Mouse (Mus musculus): ENCODE data around the gene Gnai2. TPM values are rescaled to one million over a fixed set of nuclear protein-coding genes. Genes with fewer than 3 reads are reported as not detected.
"Not testable (repeated sequence)": the region's sequence is repeated elsewhere in the genome, so short reads cannot be mapped to it uniquely, and the experiment has no call there.

The Gnai2 gene
- 217 and 233 TPM in 2 replicates for polyA plus RNA-seq (2014; fragmentation: Nextera tagmentation; extraction: Ambion mirVana)

GRCm38 (mm10) chr9:107635279-107636028 is at the start of gene Gnai2:
Gene Gnai2, minus strand, starts transcription at chr9:107635367.
- H3K4me2 ChIP-seq = peak within 1 kb of the TSS; percentile 97
- peak within 1 kb of the TSS; percentile 96 for H3K9ac ChIP-seq (ENCODE audit: low read depth, low read length)
- DNase-seq (ENCODE audit: low spot score) = peak; percentile 95
- H3K9me3 ChIP-seq (ENCODE audit: control insufficient read depth, low read length) = no peaks in the 10 kb centered on the region
- peaks cover 2% of the 10 kb centered on the region; the same call in 1 of the 2 replicates for H3K36me3 ChIP-seq (ENCODE audit: control insufficient read depth, insufficient read depth, low read length)
- H3K4me1 ChIP-seq (replicated peaks; ENCODE audit: control insufficient read depth, insufficient read depth, low read length) = peaks cover 32% of the 10 kb centered on the region
- 2% methylated on average over 38 of the region's 38 CpGs for WGBS
- ATAC-seq (replicated peaks; ENCODE audit: low FRiP score) = peak; percentile 96
- no peaks in the 10 kb centered on the region for H3K27me3 ChIP-seq (replicated peaks; ENCODE audit: control insufficient read depth, insufficient read depth, low read length)
- peak within 1 kb of the TSS; percentile 90 for H3K27ac ChIP-seq (ENCODE audit: low read depth, low read length)
- peak within 1 kb of the TSS; percentile 89 for H3K4me3 ChIP-seq (ENCODE audit: low read depth, low read length)

GRCm38 (mm10) chr9:107682405-107682804 is 47.2 kb upstream of the Gnai2 start:
- Histone ChIP-seq H3K4me2 (no peak overlapping the region), H3K4me1 (replicated peaks; ENCODE audit: control insufficient read depth, insufficient read depth, low read length) (no peaks in the 10 kb centered on the region), H3K4me3 (ENCODE audit: low read depth, low read length) (no peak overlapping the region), H3K27ac (ENCODE audit: low read depth, low read length) (no peak overlapping the region), H3K9ac (ENCODE audit: low read depth, low read length) (no peak overlapping the region), H3K27me3 (replicated peaks; ENCODE audit: control insufficient read depth, insufficient read depth, low read length) (peaks cover 17% of the 10 kb centered on the region), H3K9me3 (ENCODE audit: control insufficient read depth, low read length) (no peaks in the 10 kb centered on the region), H3K36me3 (ENCODE audit: control insufficient read depth, insufficient read depth, low read length) (peaks cover 9% of the 10 kb centered on the region)
- ATAC-seq (replicated peaks; ENCODE audit: low FRiP score) (no peak), DNase-seq (ENCODE audit: low spot score) (no peak)
- WGBS = 87% methylated on average over 20 of the region's 20 CpGs

GRCm38 (mm10) chr9:107679501-107679900 is 44.3 kb upstream of the Gnai2 start, which contains the start of gene Gnat1:
Gene Gnat1, minus strand, starts transcription at chr9:107679712.
- Histone ChIP-seq H3K4me1 (replicated peaks; ENCODE audit: control insufficient read depth, insufficient read depth, low read length) (peaks cover 6% of the 10 kb centered on the region), H3K27ac (ENCODE audit: low read depth, low read length) (no peak within 1 kb of the TSS), H3K9me3 (ENCODE audit: control insufficient read depth, low read length) (no peaks in the 10 kb centered on the region), H3K9ac (ENCODE audit: low read depth, low read length) (no peak within 1 kb of the TSS), H3K36me3 (ENCODE audit: control insufficient read depth, insufficient read depth, low read length) (peaks cover 7% of the 10 kb centered on the region; the same call in 1 of the 2 replicates), H3K27me3 (replicated peaks; ENCODE audit: control insufficient read depth, insufficient read depth, low read length) (peaks cover 42% of the 10 kb centered on the region), H3K4me3 (ENCODE audit: low read depth, low read length) (no peak within 1 kb of the TSS), H3K4me2 (no peak within 1 kb of the TSS)
- 47% methylated on average over 5 of the region's 5 CpGs for WGBS
- no peak for ATAC-seq (replicated peaks; ENCODE audit: low FRiP score)
- DNase-seq (ENCODE audit: low spot score) = no peak

GRCm38 (mm10) chr9:107678861-107679260 is 43.7 kb upstream of the Gnai2 start:
- no peak for ATAC-seq (replicated peaks; ENCODE audit: low FRiP score)
- Histone ChIP-seq H3K4me1 (replicated peaks; ENCODE audit: control insufficient read depth, insufficient read depth, low read length) (peaks cover 6% of the 10 kb centered on the region), H3K9ac (ENCODE audit: low read depth, low read length) (no peak overlapping the region), H3K4me3 (ENCODE audit: low read depth, low read length) (no peak overlapping the region), H3K4me2 (no peak overlapping the region), H3K27me3 (replicated peaks; ENCODE audit: control insufficient read depth, insufficient read depth, low read length) (peaks cover 44% of the 10 kb centered on the region), H3K36me3 (ENCODE audit: control insufficient read depth, insufficient read depth, low read length) (peaks cover 7% of the 10 kb centered on the region; the same call in 1 of the 2 replicates), H3K9me3 (ENCODE audit: control insufficient read depth, low read length) (no peaks in the 10 kb centered on the region), H3K27ac (ENCODE audit: low read depth, low read length) (no peak overlapping the region)
- 74% methylated on average over 2 of the region's 2 CpGs for WGBS
- no peak for DNase-seq (ENCODE audit: low spot score)

- not testable (repeated sequence) for H3K27ac ChIP-seq (ENCODE audit: low read depth, low read length); H3K4me1 ChIP-seq (replicated peaks; ENCODE audit: control insufficient read depth, insufficient read depth, low read length); H3K9me3 ChIP-seq (ENCODE audit: control insufficient read depth, low read length); H3K4me2 ChIP-seq; H3K9ac ChIP-seq (ENCODE audit: low read depth, low read length); H3K36me3 ChIP-seq (ENCODE audit: control insufficient read depth, insufficient read depth, low read length); ATAC-seq (replicated peaks; ENCODE audit: low FRiP score); DNase-seq (ENCODE audit: low spot score)
- 0 out of 2 replicates have a peak overlapping the region, but pooled peaks have one; percentile 7 for H3K4me3 ChIP-seq (ENCODE audit: low read depth, low read length)
- WGBS = 37% methylated on average over 14 of the region's 14 CpGs
- H3K27me3 ChIP-seq (replicated peaks; ENCODE audit: control insufficient read depth, insufficient read depth, low read length) = peaks cover 46% of the 10 kb centered on the region
Measured at GRCm38 (mm10) chr9:107677819-107678526, 42.8 kb upstream of the Gnai2 start.

DNA sequence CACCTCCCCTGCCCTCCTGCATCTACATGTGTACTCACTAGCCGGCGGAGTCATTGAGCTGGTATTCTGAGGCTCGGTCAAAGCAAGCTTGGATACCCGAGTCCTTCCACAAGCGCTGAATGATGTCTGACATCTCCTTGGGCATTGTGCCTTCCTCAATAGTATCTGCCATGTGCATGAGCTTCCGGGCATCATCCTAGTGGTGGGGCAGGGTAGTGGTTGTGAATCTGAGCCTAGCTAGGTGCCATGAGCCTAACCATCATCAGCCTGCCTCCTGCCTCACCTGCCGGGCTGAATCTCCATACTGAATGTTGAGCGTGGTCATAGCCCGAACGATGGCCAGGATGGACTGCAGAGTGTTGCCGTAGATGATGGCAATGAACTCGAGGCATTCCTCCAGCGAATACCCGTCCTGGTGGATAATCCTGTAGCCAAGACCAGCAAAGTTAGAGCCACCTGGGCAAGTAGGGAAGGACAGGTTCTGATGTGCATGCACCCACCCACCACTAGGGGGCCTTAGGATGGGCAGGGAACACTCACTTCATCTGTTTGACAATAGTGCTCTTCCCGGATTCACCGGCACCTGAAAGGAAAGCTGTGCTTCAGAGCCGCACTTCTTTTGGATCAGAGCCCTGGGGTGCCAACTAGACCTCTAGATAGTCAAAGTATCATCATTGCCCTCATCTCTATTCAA is 42.1 kb upstream of the Gnai2 start:
- Histone ChIP-seq H3K4me1 (replicated peaks; ENCODE audit: control insufficient read depth, insufficient read depth, low read length) (peaks cover 6% of the 10 kb centered on the region), H3K4me2 (no peak overlapping the region), H3K27me3 (replicated peaks; ENCODE audit: control insufficient read depth, insufficient read depth, low read length) (peaks cover 46% of the 10 kb centered on the region), H3K4me3 (ENCODE audit: low read depth, low read length) (0 out of 2 replicates have a peak overlapping the region, but pooled peaks have one; percentile 7), H3K9ac (ENCODE audit: low read depth, low read length) (no peak overlapping the region), H3K9me3 (ENCODE audit: control insufficient read depth, low read length) (no peaks in the 10 kb centered on the region), H3K36me3 (ENCODE audit: control insufficient read depth, insufficient read depth, low read length) (no peaks in the 10 kb centered on the region; the same call in 1 of the 2 replicates), H3K27ac (ENCODE audit: low read depth, low read length) (no peak overlapping the region)
- ATAC-seq (replicated peaks; ENCODE audit: low FRiP score) (no peak), DNase-seq (ENCODE audit: low spot score) (peak; percentile 60)
- WGBS = 16% methylated on average over 17 of the region's 17 CpGs

- Histone ChIP-seq H3K4me1 (replicated peaks; ENCODE audit: control insufficient read depth, insufficient read depth, low read length) (peaks cover 6% of the 10 kb centered on the region), H3K9me3 (ENCODE audit: control insufficient read depth, low read length) (no peaks in the 10 kb centered on the region), H3K27ac (ENCODE audit: low read depth, low read length) (no peak overlapping the region), H3K4me2 (peak overlapping the region; percentile 67), H3K36me3 (ENCODE audit: control insufficient read depth, insufficient read depth, low read length) (no peaks in the 10 kb centered on the region), H3K4me3 (ENCODE audit: low read depth, low read length) (peak overlapping the region; percentile 37), H3K9ac (ENCODE audit: low read depth, low read length) (no peak overlapping the region), H3K27me3 (replicated peaks; ENCODE audit: control insufficient read depth, insufficient read depth, low read length) (peaks cover 46% of the 10 kb centered on the region)
- ATAC-seq (replicated peaks; ENCODE audit: low FRiP score) (0 out of 2 replicates have a peak, but pooled peaks have one; percentile 14), DNase-seq (ENCODE audit: low spot score) (no peak)
- WGBS = 2% methylated on average over 24 of the region's 25 CpGs
Measured at GRCm38 (mm10) chr9:107676302-107676701, 41.1 kb upstream of the Gnai2 start.

- ATAC-seq (replicated peaks; ENCODE audit: low FRiP score) = peak; percentile 63
- no peak overlapping the region for H3K27ac ChIP-seq (ENCODE audit: low read depth, low read length)
Measured at GRCm38 (mm10) chr9:107675671-107676301, 40.6 kb upstream of the Gnai2 start.

More at GRCm38 (mm10) chr9:107675671-107676301, 40.6 kb upstream of the Gnai2 start:
- H3K4me3 ChIP-seq (ENCODE audit: low read depth, low read length) = peak overlapping the region; percentile 37
- peak; percentile 81 for DNase-seq (ENCODE audit: low spot score)
- H3K9me3 ChIP-seq (ENCODE audit: control insufficient read depth, low read length) = no peaks in the 10 kb centered on the region
- WGBS = under 1% methylated on average over 39 of the region's 39 CpGs
- H3K27me3 ChIP-seq (replicated peaks; ENCODE audit: control insufficient read depth, insufficient read depth, low read length) = peaks cover 46% of the 10 kb centered on the region
- no peaks in the 10 kb centered on the region for H3K36me3 ChIP-seq (ENCODE audit: control insufficient read depth, insufficient read depth, low read length)
- peaks cover 6% of the 10 kb centered on the region for H3K4me1 ChIP-seq (replicated peaks; ENCODE audit: control insufficient read depth, insufficient read depth, low read length)
- H3K4me2 ChIP-seq = peak overlapping the region; percentile 67
- H3K9ac ChIP-seq (ENCODE audit: low read depth, low read length) = no peak overlapping the region; the same call in 1 of the 2 replicates

Data from liver, embryonic 11.5 days (tissue).